Mouse (Mus musculus) cerebellum, adult 11-12 months (tissue): ENCODE data around the gene Ccdc89.

Experiments
- DNase-seq: peaks from one replicate; pipeline ENCODE4 v3.0.0; 2022

Gene Ccdc89

GRCm38 (mm10) chr7:90475793-90476312, 49.5 kb downstream of the Ccdc89 start, which contains the start of gene Tmem126b:
Gene Tmem126b (minus strand): TSS chr7:90476001.
- peak; percentile 100 for DNase-seq

DNA sequence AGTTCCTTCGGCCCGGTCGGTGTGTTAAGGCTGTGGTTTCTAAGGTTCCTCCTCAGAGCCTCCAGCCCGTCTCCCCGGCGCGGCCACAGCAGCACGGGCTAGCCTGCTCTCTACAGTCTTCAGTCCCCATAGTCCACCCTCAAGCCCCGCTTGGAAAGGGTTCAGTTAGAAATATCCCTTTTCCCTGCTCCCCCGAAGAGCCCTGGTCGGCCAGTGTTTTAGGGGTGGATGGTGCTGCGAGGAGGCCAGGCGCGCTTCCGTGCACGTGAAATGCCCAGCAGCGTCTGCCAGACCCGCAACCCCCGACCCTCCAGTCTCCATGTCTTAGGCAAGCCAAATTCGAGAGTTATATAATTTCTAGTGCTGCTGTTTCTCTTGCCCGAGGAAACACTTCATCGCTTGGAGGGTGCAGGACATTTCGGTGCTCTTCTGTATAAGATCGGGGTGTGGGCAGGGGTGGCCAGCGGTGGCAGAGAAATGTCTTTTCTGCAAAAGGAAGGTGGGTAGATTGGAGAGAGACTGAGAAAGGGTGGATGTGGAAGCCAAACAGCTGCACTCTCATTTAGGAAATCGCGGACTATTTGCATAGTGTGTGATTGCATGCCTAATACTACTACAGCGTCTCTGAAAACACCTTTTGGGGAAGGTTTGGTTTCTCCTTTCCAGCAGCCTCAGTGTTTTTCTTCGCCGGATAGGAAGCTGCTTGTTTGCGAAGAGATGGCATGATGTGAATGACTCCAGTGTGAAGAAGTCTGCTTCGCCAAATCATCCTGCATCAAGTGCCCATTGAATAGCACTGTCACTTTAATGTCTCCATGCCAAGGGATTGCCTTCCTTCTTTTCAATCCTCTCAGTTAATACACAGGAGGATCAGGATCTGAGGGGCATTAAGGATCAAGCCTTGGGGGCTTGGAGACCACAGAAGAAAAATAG, 50.2 kb downstream of the Ccdc89 start, which contains the start of gene Dlg2:
Dlg2 (plus strand) TSS at position 360 of the 933 bp plus-strand sequence.
- no peak for DNase-seq
